Mouse (Mus musculus) liver, embryonic 11.5 days (tissue): ENCODE results near the gene Akap8. TPM values are rescaled to one million over a fixed set of nuclear protein-coding genes. Genes with fewer than 3 reads are reported as not detected.

Experiments used
- ATAC-seq: fragments of 200-750 bp; cut with Nextera tagmentation; replicated peaks from 2 replicates; pipeline ENCODE4 v1.8.0; 2017; ENCODE audit warnings: moderate number of reproducible peaks, mild to moderate bottlenecking, moderate TSS enrichment, moderate library complexity; ENCODE audit not compliant: low FRiP score
- DNase-seq: peaks from one replicate; pipeline ENCODE4 v3.0.0-alpha.2; 2017; ENCODE audit warnings: low spot score
- H3K27ac ChIP-seq: fragments of 300-500 bp; sonication (generic); 2 replicates; pipeline ENCODE4 v1.5.1; 2014; ENCODE audit warnings: mild to moderate bottlenecking, low read depth, low read length, control low read depth
- H3K27me3 ChIP-seq: fragments of 300-500 bp; sonication (generic); replicated peaks from 2 replicates; pipeline ENCODE4 v1.6.1; 2014; ENCODE audit warnings: low read length, mixed read lengths; ENCODE audit not compliant: control insufficient read depth, insufficient read depth
- H3K36me3 ChIP-seq: fragments of 300-500 bp; sonication (generic); 2 replicates; pipeline ENCODE4 v1.6.1; 2014; ENCODE audit warnings: mild to moderate bottlenecking, low read length, moderate library complexity, mixed read lengths; ENCODE audit not compliant: control insufficient read depth, insufficient read depth
- H3K4me1 ChIP-seq: fragments of 300-500 bp; sonication (generic); replicated peaks from 2 replicates; pipeline ENCODE4 v1.6.1; 2014; ENCODE audit warnings: low read length, mixed read lengths; ENCODE audit not compliant: control insufficient read depth, insufficient read depth
- H3K4me2 ChIP-seq: fragments of 300-500 bp; sonication (generic); 2 replicates; pipeline ENCODE4 v1.6.1; 2014; ENCODE audit warnings: mild to moderate bottlenecking, control low read depth, moderate library complexity
- H3K4me3 ChIP-seq: fragments of 300-500 bp; sonication (generic); 2 replicates; pipeline ENCODE4 v1.5.1; 2014; ENCODE audit warnings: low read depth, low read length, control low read depth
- H3K9ac ChIP-seq: fragments of 300-500 bp; sonication (generic); 2 replicates; pipeline ENCODE4 v1.6.1; 2014; ENCODE audit warnings: low read depth, low read length, control low read depth
- H3K9me3 ChIP-seq: fragments of 300-500 bp; sonication (generic); 2 replicates; pipeline ENCODE4 v1.6.1; 2016; ENCODE audit warnings: low read length, inconsistent platforms, mixed read lengths; ENCODE audit not compliant: control insufficient read depth
- WGBS: fragments of 180-500 bp; shearing (Covaris S2); extraction: QIAGEN DNeasy Blood & Tissue Kit; methylation state at CpG from one replicate; pipeline ENCODE4 v1.1.7; 2014; 5-methylcytosine and 5-hydroxymethylcytosine counted together
- polyA plus RNA-seq: library from polyadenylated mRNA; unstranded; fragments of >200 nt; fragmentation: Nextera tagmentation; extraction: Ambion mirVana; gene quantifications from 2 replicates; pipeline ENCODE4 v1.2.1, GENCODE M21; 2014

The Akap8 gene
- polyA plus RNA-seq, 1 experiment from 2014 or later: 60.9 TPM

DNA sequence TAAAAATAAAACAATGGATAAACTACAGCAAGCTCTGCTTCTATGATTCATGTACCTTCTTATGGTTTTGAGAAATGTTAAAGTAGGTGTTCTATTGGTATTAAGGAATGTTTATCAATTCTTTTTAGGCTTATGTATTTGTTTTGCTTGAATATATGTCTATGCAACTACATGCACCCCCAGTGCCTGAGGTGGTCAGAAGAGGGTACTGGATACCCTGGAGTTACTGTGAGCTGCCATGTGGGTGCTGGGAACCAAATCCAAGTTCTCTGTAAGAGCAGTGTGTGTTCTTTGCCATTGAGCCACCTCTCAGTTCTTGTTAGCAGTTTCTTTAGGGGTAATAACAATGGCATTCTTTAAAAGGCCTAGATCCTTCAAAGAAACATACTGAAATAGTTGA is 30.7 kb upstream of the Akap8 start:
- H3K27me3 ChIP-seq: no peaks in the 10 kb centered on the region
- H3K4me3 ChIP-seq: no peak overlapping the region
- no peak overlapping the region for H3K27ac ChIP-seq
- no peaks in the 10 kb centered on the region for H3K9me3 ChIP-seq
- peaks cover 22% of the 10 kb centered on the region for H3K36me3 ChIP-seq
- ATAC-seq: no peak
- H3K4me1 ChIP-seq: peaks cover 20% of the 10 kb centered on the region
- no peak overlapping the region for H3K9ac ChIP-seq
- DNase-seq: no peak
- H3K4me2 ChIP-seq: peak overlapping the region; percentile 78

DNA sequence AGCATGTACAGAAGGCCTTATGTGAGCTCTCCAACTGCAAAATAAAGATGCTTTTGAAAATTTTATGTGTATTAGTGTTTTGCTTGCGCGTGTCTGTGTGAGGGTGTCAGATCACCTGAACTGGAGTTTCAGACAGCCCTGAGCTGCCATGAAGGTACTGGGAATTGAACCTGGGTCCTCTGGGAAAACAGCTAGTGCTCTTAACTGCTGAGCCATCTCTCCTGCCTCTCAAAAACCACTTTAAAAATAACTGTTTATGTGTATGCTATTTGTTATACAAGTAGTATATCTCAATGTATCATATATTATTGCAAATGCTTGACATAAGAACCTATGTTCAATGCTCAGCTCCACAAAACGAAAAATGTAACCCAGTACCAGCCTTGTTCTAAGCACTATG is 30.2 kb upstream of the Akap8 start:
- H3K27ac ChIP-seq: no peak overlapping the region
- peaks cover 20% of the 10 kb centered on the region for H3K4me1 ChIP-seq
- no peaks in the 10 kb centered on the region for H3K27me3 ChIP-seq
- WGBS: 66% methylated on average over 3 of the region's 3 CpGs
- no peak overlapping the region for H3K9ac ChIP-seq
- H3K4me2 ChIP-seq: peak overlapping the region; percentile 78
- DNase-seq: no peak
- peaks cover 18% of the 10 kb centered on the region for H3K36me3 ChIP-seq
- no peak for ATAC-seq
- no peaks in the 10 kb centered on the region for H3K9me3 ChIP-seq
- H3K4me3 ChIP-seq: peak overlapping the region; percentile 92

DNA sequence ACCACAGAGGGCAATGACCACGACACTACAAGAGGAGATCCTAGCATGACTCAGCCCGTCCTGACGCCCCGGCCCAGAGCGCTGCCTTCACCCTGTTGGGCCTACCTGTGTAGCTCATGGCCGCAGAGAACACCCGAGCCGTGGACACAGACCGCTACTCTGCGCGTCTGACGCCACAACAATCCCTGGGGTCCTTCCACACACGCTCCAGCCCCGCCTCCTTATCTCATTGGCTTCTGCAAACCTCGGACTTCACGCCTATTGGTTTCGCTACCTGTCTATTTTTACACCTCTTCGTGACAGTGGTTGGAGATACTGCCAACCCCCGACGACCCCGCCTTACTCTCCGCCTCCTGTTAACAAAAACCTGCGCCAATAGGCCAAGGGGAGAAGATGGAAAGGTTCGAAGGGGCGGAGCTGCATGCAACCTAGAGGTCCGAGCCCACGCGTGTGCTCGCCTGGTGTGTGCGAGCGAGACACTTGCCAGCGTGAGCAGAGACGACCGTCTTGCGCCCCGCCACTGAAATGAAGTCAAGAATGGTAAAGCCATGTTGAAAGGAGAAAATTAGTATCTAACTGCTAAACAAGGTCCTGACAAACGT is 29.4 kb upstream of the Akap8 start, which contains the start of gene Akap8l:
TSS of gene Akap8l (minus strand) at position 226 of the 602 bp plus-strand sequence.
- peak; percentile 95 for ATAC-seq
- Histone ChIP-seq H3K27ac (peak within 1 kb of the TSS; percentile 62), H3K4me1 (peaks cover 20% of the 10 kb centered on the region), H3K9me3 (no peaks in the 10 kb centered on the region), H3K4me2 (peak within 1 kb of the TSS; percentile 81), H3K27me3 (no peaks in the 10 kb centered on the region), H3K9ac (peak within 1 kb of the TSS; percentile 91), H3K36me3 (peaks cover 12% of the 10 kb centered on the region), H3K4me3 (peak within 1 kb of the TSS; percentile 92)
- peak; percentile 91 for DNase-seq
- WGBS: under 1% methylated on average over 37 of the region's 37 CpGs

DNA sequence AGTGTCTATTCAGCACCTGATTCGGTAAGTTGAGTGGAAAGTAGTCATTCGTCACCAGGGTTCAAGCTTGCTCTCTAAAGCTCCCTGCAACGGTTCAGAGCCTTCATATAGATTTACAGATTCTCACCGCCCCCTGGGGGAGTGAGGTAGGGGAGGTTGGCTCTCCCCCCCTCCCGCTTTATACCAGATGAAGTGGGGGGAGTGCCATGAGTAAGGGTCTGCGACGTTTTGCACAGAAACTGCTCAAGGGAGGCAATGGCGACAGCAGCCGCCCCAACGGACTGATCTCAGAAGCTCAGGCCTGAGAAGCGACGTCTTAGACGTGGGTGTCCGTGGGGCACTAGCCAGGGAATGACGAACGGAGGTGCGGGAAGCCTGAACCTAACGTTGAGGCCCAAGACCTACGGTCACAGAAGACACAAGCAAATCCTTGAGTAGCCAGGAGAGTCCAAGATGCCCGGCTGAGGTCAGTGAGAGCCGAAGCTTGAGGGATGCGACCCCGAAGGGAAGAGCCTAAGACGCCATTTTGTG is 28.9 kb upstream of the Akap8 start:
- under 1% methylated on average over 24 of the region's 24 CpGs for WGBS
- Histone ChIP-seq H3K27ac (peak overlapping the region; percentile 62), H3K4me2 (peak overlapping the region; percentile 81), H3K9ac (peak overlapping the region; percentile 91), H3K27me3 (no peaks in the 10 kb centered on the region), H3K36me3 (peaks cover 7% of the 10 kb centered on the region), H3K9me3 (no peaks in the 10 kb centered on the region), H3K4me1 (peaks cover 20% of the 10 kb centered on the region), H3K4me3 (peak overlapping the region; percentile 92)
- DNase-seq (no peak), ATAC-seq (peak; percentile 8; the same call in 1 of the 2 replicates)

DNA sequence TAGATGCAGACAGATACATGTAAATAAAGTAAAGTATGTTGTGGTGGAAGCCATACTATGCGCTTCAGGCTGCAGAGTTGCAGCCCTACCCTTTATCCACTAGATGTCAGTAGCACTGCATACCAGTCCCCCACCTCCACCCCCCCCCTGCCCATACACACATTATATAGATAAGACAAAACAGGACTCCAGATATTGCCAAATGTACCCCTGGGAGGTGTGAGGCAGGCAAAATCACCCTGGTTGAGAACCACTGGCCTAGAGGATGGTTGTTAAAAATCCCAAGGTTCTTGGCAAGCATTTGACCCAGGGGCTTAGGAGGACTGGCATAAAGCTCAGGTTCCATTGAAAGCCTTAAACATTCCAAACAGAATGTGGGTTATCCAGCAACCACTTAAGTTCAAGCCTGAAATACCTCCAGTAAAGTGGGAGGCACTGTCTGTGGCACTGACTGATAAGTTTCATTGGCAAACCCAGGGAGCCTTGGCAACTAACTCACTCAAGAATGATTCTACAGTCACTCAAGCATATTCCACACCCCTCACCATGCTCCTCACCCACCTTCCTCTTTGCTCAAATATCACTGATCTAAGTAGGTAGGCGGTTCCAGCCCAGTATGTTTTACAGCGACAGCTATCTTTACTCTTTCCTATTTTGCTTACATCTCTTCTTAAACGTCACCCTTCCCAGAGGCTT is 28.1 kb upstream of the Akap8 start:
- H3K4me3 ChIP-seq: peak overlapping the region; percentile 92
- ATAC-seq: peak; percentile 54
- H3K4me1 ChIP-seq: peaks cover 20% of the 10 kb centered on the region
- H3K9me3 ChIP-seq: no peaks in the 10 kb centered on the region
- DNase-seq: no peak
- H3K27ac ChIP-seq: peak overlapping the region; percentile 62
- H3K36me3 ChIP-seq: peaks cover 3% of the 10 kb centered on the region
- H3K4me2 ChIP-seq: peak overlapping the region; percentile 81
- 9% methylated on average over 4 of the region's 4 CpGs for WGBS
- H3K9ac ChIP-seq: peak overlapping the region; percentile 91
- no peaks in the 10 kb centered on the region for H3K27me3 ChIP-seq

DNA sequence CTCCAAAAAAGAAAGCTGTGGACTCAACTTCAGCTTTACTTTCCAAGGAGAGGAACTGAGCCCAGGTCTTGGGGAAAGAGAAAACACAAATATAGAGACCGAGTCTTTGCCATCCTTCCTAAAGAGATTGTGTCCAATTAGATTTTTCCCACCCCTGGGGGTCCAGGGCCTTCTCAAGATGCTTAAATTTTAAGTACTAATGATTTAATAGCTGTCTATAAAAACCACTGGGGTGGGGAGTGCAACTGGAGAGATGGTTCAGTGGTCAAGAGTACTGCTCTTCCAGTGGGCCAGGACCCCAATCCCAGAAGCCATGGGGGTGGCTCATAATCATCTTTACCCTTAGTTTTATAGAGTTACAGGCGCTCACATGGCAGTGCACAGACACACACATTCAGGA is 27.4 kb upstream of the Akap8 start:
- WGBS: 84% methylated on average over 2 of the region's 2 CpGs
- Histone ChIP-seq H3K9ac (no peak overlapping the region), H3K4me2 (peak overlapping the region; percentile 81), H3K9me3 (no peaks in the 10 kb centered on the region), H3K4me3 (no peak overlapping the region; the same call in 1 of the 2 replicates), H3K27ac (no peak overlapping the region), H3K36me3 (peaks cover 3% of the 10 kb centered on the region; the same call in 1 of the 2 replicates), H3K4me1 (peaks cover 20% of the 10 kb centered on the region), H3K27me3 (no peaks in the 10 kb centered on the region)
- ATAC-seq: no peak
- no peak for DNase-seq

DNA sequence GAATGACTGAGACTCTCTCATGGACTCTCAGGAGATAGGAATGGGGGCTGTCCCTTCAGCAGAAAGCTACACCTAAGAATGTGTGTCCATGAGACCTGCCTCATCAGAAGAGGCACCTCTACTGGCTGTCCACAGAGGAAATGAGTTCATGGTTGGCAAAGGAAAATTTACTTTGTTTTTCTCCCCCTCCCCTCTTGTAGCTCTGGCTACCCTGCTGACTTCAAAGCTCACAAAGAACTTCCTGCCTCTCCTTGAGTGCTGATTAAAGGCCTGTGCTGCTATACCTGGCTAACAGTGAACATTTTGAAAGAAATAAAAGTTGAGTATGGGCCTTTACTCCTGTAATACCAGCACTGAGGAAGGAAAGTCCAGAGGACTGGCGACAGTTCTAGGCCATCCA is 20.1 kb upstream of the Akap8 start:
- H3K4me3 ChIP-seq: no peak overlapping the region
- no peak overlapping the region for H3K9ac ChIP-seq
- 94% methylated on average over 1 of the region's 1 CpGs for WGBS
- no peaks in the 10 kb centered on the region for H3K27me3 ChIP-seq
- no peak overlapping the region for H3K27ac ChIP-seq
- H3K4me1 ChIP-seq: no peaks in the 10 kb centered on the region
- no peak overlapping the region for H3K4me2 ChIP-seq
- peaks cover 18% of the 10 kb centered on the region for H3K36me3 ChIP-seq
- ATAC-seq (no peak), DNase-seq (no peak)
- H3K9me3 ChIP-seq: no peaks in the 10 kb centered on the region

DNA sequence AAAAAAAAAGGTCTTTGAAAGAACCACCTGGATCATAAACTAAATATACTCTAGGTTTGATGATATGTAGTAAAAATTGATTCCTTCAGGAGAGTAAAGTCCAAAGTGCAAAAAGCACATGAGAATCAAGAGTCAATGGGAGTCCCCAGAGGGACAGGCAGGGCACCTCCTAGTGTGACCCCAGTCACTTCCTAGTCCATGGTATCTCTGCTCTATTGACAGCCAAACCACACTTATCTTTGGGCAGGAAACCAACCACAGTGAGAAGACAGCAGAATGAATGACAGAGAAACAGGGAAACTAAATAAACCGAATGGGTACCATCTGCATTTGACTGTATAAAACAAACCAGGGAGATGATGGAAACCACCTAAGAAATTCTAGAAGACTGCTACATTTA is 19.1 kb upstream of the Akap8 start:
- WGBS: 31% methylated on average over 1 of the region's 1 CpGs
- no peak overlapping the region for H3K9ac ChIP-seq
- H3K4me2 ChIP-seq: no peak overlapping the region
- H3K27ac ChIP-seq: no peak overlapping the region
- no peak overlapping the region for H3K4me3 ChIP-seq
- no peaks in the 10 kb centered on the region for H3K27me3 ChIP-seq
- ATAC-seq (no peak), DNase-seq (no peak)
- no peaks in the 10 kb centered on the region for H3K4me1 ChIP-seq
- H3K9me3 ChIP-seq: no peaks in the 10 kb centered on the region
- H3K36me3 ChIP-seq: peaks cover 28% of the 10 kb centered on the region
